Mouse (Mus musculus) lung, embryonic 15.5 days (tissue): Measurements from ENCODE around the gene Rnf145. TPM values are rescaled to one million over a fixed set of nuclear protein-coding genes. Genes with fewer than 3 reads are reported as not detected.

ENCODE experiments used
- ATAC-seq: fragments of 200-750 bp; cut with Nextera tagmentation; 2 replicates; pipeline ENCODE4 v1.8.0; 2017; ENCODE audit warnings: moderate number of reproducible peaks, borderline replicate concordance; ENCODE audit not compliant: low FRiP score, low TSS enrichment; ENCODE audit errors: extremely low read depth
- H3K27ac ChIP-seq: fragments of 300-500 bp; sonication (generic); 2 replicates; pipeline ENCODE4 v1.5.1; 2015; ENCODE audit warnings: moderate library complexity, mild to moderate bottlenecking, inconsistent platforms
- H3K27me3 ChIP-seq: fragments of 300-500 bp; sonication (generic); 2 replicates; pipeline ENCODE4 v1.6.1; 2015; ENCODE audit warnings: inconsistent platforms
- H3K36me3 ChIP-seq: fragments of 300-500 bp; sonication (generic); 2 replicates; pipeline ENCODE4 v1.6.1; 2015; ENCODE audit warnings: inconsistent platforms
- H3K4me1 ChIP-seq: fragments of 300-500 bp; sonication (generic); 2 replicates; pipeline ENCODE4 v1.6.1; 2015; ENCODE audit warnings: inconsistent platforms
- H3K4me2 ChIP-seq: fragments of 300-500 bp; sonication (generic); 2 replicates; pipeline ENCODE4 v1.6.1; 2015; ENCODE audit warnings: inconsistent platforms, mild to moderate bottlenecking, moderate library complexity
- H3K4me3 ChIP-seq: fragments of 300-500 bp; sonication (generic); 2 replicates; pipeline ENCODE4 v1.5.1; 2015; ENCODE audit warnings: mild to moderate bottlenecking, inconsistent platforms
- H3K9ac ChIP-seq: fragments of 300-500 bp; sonication (generic); 2 replicates; pipeline ENCODE4 v1.6.1; 2015; ENCODE audit warnings: inconsistent platforms
- H3K9me3 ChIP-seq: fragments of 300-500 bp; sonication (generic); 2 replicates; pipeline ENCODE4 v1.6.1; 2016; ENCODE audit warnings: inconsistent platforms
- WGBS: fragments of 180-500 bp; shearing (Covaris S2); methylation state at CpG from one replicate; pipeline ENCODE4 v1.1.7; 2015; 5-methylcytosine and 5-hydroxymethylcytosine counted together
- polyA plus RNA-seq: library from polyadenylated mRNA; unstranded; fragments of >200 nt; fragmentation: Nextera tagmentation; extraction: Ambion mirVana; gene quantifications from 2 replicates; pipeline ENCODE4 v1.2.1, GENCODE M21; 2015

Rnf145 gene
- polyA plus RNA-seq, 1 experiment from 2014 or later: 77.2 TPM

- Histone ChIP-seq H3K4me1 (no peaks in the 10 kb centered on the region), H3K4me2 (no peak overlapping the region), H3K27ac (no peak overlapping the region), H3K9ac (no peak overlapping the region), H3K4me3 (no peak overlapping the region), H3K9me3 (no peaks in the 10 kb centered on the region), H3K27me3 (no peaks in the 10 kb centered on the region), H3K36me3 (no peaks in the 10 kb centered on the region)
- WGBS: 85% methylated on average over 5 of the region's 5 CpGs
- no peak for ATAC-seq
Measured at GRCm38 (mm10) chr11:44574820-44575219, 56.1 kb downstream of the Rnf145 start.

DNA sequence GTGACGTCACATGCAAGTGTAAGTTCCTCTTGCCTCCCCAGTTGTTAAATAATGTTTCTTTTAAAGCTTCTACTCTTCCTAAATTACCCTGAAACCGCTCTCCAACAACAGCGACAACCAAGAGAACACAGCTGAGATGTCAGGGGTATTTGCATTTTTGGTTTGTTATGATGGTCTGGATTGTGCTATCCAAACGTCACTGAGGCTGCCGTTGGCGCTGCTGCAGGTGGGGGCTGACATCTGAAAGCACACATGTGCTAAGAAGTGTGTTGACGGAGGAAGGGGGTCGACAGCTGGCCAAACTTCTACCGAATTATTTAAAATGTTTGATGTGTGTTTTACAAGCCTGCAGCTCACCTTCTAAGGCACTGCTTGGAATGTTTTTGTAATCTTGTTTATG is 59.1 kb downstream of the Rnf145 start:
- Histone ChIP-seq H3K4me1 (no peaks in the 10 kb centered on the region), H3K27me3 (no peaks in the 10 kb centered on the region), H3K4me3 (no peak overlapping the region), H3K27ac (no peak overlapping the region), H3K9me3 (no peaks in the 10 kb centered on the region), H3K4me2 (no peak overlapping the region), H3K9ac (no peak overlapping the region), H3K36me3 (no peaks in the 10 kb centered on the region)
- no peak for ATAC-seq
- WGBS: 50% methylated on average over 9 of the region's 9 CpGs

- Histone ChIP-seq H3K27me3 (no peaks in the 10 kb centered on the region), H3K4me2 (0 out of 2 replicates have a peak overlapping the region, but pooled peaks have one; percentile 24), H3K9me3 (no peaks in the 10 kb centered on the region), H3K4me1 (no peaks in the 10 kb centered on the region), H3K27ac (no peak overlapping the region), H3K36me3 (no peaks in the 10 kb centered on the region), H3K9ac (no peak overlapping the region), H3K4me3 (no peak overlapping the region)
- ATAC-seq: no peak
- WGBS: 21% methylated on average over 11 of the region's 11 CpGs
Measured at GRCm38 (mm10) chr11:44581277-44581683, 62.5 kb downstream of the Rnf145 start.

DNA sequence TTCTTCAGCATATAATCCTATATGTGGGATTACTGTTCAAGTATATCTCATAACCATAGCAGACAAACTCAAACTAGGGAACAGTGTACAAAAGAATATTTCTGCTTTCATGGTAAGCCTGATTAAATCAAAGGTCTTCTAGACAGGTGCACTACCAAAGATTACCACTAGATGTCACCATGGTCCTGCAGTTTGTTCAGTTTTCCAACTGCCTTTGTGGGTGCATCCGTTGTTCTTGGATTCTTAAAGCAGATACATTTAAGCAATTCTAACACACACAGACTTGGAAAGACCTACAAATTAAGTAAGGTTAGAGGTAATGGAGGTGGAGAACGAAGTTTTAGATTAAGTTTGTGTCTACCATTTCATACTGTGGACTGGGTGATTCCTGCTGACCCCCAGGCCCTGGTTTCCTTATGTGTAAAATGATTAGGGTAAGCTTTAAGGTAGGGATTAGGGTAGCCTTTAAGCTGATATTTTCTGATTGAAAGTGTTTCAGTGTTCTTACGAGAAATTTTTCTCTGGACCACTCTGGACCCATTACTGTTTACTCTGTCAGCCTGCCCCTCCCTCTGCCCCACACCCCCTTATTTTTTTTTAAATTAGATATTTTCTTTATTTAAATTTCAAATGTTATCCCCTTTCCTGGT is 67.4 kb downstream of the Rnf145 start:
- WGBS: 15% methylated on average over 3 of the region's 3 CpGs
- Histone ChIP-seq H3K27ac (no peak overlapping the region), H3K36me3 (no peaks in the 10 kb centered on the region), H3K27me3 (no peaks in the 10 kb centered on the region), H3K4me1 (no peaks in the 10 kb centered on the region), H3K4me2 (no peak overlapping the region), H3K4me3 (no peak overlapping the region), H3K9ac (no peak overlapping the region), H3K9me3 (no peaks in the 10 kb centered on the region)
- no peak for ATAC-seq

DNA sequence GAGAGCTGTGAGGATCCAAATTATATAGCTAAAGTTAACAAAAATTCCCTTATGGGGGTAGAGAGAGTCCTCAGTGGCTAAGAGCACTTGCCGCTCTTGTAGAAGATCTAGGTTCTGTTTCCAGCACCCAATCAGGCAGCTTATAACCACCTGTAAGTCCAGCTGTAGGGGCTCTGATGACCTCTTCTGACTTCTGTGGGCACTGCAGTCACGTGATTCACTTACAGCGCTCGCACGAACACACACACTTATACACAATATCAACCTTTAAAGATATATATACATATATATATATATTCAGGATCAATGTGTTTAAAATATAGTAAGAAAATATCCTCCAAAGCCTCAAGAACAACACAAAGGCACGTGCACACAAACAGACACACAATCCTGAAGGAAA is 74.3 kb downstream of the Rnf145 start:
- Histone ChIP-seq H3K4me2 (no peak overlapping the region), H3K9ac (no peak overlapping the region), H3K27me3 (no peaks in the 10 kb centered on the region), H3K4me3 (no peak overlapping the region), H3K4me1 (no peaks in the 10 kb centered on the region), H3K36me3 (no peaks in the 10 kb centered on the region), H3K27ac (no peak overlapping the region), H3K9me3 (no peaks in the 10 kb centered on the region)
- ATAC-seq: no peak
- WGBS: 85% methylated on average over 6 of the region's 6 CpGs

DNA sequence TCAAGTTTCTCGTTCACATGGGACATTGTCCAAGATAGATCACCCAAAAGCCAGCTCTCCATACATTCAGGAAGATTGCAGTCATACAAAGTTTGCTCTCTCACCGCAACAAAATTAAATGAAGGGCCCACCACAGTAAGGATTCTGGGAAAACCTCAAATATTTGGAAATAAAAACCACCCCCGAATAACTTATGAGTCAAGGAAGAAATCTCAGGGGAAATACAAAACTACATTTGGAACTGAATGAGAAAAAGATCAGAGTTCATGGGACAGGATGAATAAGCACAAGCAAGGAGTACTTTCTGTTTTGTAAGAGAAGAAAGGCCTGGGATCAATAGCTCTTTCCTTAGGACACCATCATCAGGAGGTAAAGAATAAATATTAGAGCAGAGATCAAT is 76.0 kb downstream of the Rnf145 start:
- H3K27me3 ChIP-seq: no peaks in the 10 kb centered on the region
- H3K36me3 ChIP-seq: no peaks in the 10 kb centered on the region
- H3K4me3 ChIP-seq: no peak overlapping the region
- ATAC-seq: no peak
- H3K9me3 ChIP-seq: no peaks in the 10 kb centered on the region
- H3K9ac ChIP-seq: no peak overlapping the region
- no peak overlapping the region for H3K4me2 ChIP-seq
- 70% methylated on average over 3 of the region's 3 CpGs for WGBS
- H3K4me1 ChIP-seq: no peaks in the 10 kb centered on the region
- H3K27ac ChIP-seq: no peak overlapping the region

DNA sequence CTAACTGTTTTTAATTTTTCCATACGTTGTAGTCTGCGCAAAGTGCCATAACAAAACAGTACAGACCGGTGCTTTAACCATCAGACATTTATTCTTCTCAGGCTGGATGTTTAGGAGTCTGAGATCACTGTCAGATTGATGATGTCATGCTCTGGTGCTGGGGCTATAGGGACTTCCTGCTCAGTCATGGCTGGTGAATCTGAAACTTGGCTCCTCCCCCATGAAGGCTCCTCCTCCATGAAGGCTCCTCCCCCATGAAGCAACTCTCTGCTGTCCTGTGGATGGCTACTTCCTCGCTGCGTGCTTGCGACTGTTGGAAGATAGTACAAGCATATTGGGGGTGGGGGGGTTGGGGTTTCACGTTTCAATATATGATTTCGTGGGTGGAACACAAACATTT is 88.1 kb downstream of the Rnf145 start:
- Histone ChIP-seq H3K36me3 (no peaks in the 10 kb centered on the region), H3K9me3 (no peaks in the 10 kb centered on the region), H3K27ac (no peak overlapping the region), H3K9ac (no peak overlapping the region), H3K4me3 (no peak overlapping the region), H3K4me1 (peaks cover 8% of the 10 kb centered on the region), H3K27me3 (peaks cover 10% of the 10 kb centered on the region), H3K4me2 (no peak overlapping the region)
- ATAC-seq: no peak
- WGBS: 80% methylated on average over 8 of the region's 8 CpGs

- H3K9ac ChIP-seq: no peak overlapping the region
- no peak for ATAC-seq
- peaks cover 19% of the 10 kb centered on the region for H3K4me1 ChIP-seq
- H3K27me3 ChIP-seq: peaks cover 27% of the 10 kb centered on the region
- H3K36me3 ChIP-seq: no peaks in the 10 kb centered on the region
- WGBS: 79% methylated on average over 11 of the region's 11 CpGs
- no peak overlapping the region for H3K4me3 ChIP-seq
- H3K9me3 ChIP-seq: no peaks in the 10 kb centered on the region
- no peak overlapping the region for H3K27ac ChIP-seq
- no peak overlapping the region for H3K4me2 ChIP-seq
Measured at GRCm38 (mm10) chr11:44608646-44609045, 89.9 kb downstream of the Rnf145 start.

DNA sequence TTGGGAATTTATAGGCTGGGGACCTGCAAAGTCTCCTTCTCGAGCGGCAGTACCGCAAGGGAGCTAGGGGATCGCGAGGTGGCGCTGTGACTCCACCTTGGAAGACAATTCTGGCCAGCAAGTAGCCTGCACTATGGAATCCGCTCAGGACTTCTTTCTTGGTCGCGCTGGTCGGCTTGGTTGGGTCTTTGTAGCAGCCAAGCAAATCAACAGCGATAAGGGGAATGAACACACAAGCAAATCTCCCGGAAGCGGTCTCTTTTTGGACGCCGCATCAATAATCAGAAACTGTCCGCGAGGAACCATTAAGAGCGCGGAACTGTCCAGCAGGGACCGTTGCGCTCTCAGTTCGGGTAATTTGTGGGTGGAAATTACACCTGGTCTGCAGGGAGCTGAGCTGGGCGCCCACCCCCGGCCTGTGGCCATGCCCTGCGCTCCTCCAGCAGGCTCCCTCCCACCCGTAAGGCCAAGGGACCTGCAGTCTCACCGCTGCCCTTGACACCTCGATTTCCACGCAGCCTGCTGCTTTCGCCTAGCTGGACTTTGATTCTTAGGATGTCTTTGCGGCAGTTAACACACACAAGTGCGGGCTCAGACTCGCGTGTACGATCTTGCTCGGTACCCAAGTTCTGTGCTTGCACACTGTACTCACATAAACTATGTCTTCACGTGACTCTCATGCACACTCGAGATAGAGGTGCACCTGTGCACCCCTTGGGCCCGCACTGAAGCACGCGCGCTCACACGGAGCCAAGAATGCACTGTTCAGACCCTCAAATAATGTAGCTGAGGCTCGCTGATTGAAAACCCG is 92.4 kb downstream of the Rnf145 start:
- WGBS: under 1% methylated on average over 45 of the region's 45 CpGs
- Histone ChIP-seq H3K9ac (no peak overlapping the region), H3K27ac (no peak overlapping the region), H3K9me3 (no peaks in the 10 kb centered on the region), H3K36me3 (no peaks in the 10 kb centered on the region), H3K27me3 (peaks cover 49% of the 10 kb centered on the region), H3K4me1 (peaks cover 19% of the 10 kb centered on the region), H3K4me2 (peak overlapping the region; percentile 72), H3K4me3 (peak overlapping the region; percentile 21)
- peak; percentile 63; the same call in 1 of the 2 replicates for ATAC-seq

- Histone ChIP-seq H3K27me3 (peaks cover 58% of the 10 kb centered on the region), H3K4me2 (peak overlapping the region; percentile 58; the same call in 1 of the 2 replicates), H3K9me3 (no peaks in the 10 kb centered on the region), H3K4me3 (no peak overlapping the region), H3K9ac (no peak overlapping the region), H3K36me3 (no peaks in the 10 kb centered on the region), H3K27ac (no peak overlapping the region), H3K4me1 (peaks cover 26% of the 10 kb centered on the region)
- 7% methylated on average over 10 of the region's 10 CpGs for WGBS
- no peak for ATAC-seq
Measured at GRCm38 (mm10) chr11:44612156-44612555, 93.4 kb downstream of the Rnf145 start.

- ATAC-seq: no peak
- Histone ChIP-seq H3K9me3 (no peaks in the 10 kb centered on the region), H3K27me3 (peaks cover 60% of the 10 kb centered on the region), H3K4me2 (peak overlapping the region; percentile 58), H3K4me3 (peak overlapping the region; percentile 28), H3K4me1 (peaks cover 26% of the 10 kb centered on the region), H3K27ac (no peak overlapping the region), H3K36me3 (no peaks in the 10 kb centered on the region), H3K9ac (no peak overlapping the region)
- WGBS: 2% methylated on average over 38 of the region's 38 CpGs
Measured at GRCm38 (mm10) chr11:44612681-44613410, 94.1 kb downstream of the Rnf145 start.
